Mouse (Mus musculus) adrenal gland, postnatal 4 days (tissue): ENCODE results near the gene Lefty2. TPM values are rescaled to one million over a fixed set of nuclear protein-coding genes. Genes with fewer than 3 reads are reported as not detected.
A peak's percentile ranks its signal among the peaks of the same experiment; 100 is the strongest.

Experiments used
- DNase-seq, 2 experiments: peaks; one replicate each; pipeline ENCODE4 v3.0.0; 2021 to 2022; ENCODE audit warnings: low spot score in 2 of 2, mixed read lengths in 2 of 2
- long read RNA-seq, 2 experiments: library from polyadenylated mRNA; stranded (forward); transcript quantifications; one replicate each; pipeline ENCODE4 v2.0.0; 2021
- total RNA-seq, 2 experiments: library from RNA; stranded (reverse); gene quantifications; 2 replicates each; pipeline ENCODE4 v1.2.3; 2021

The Lefty2 gene
- total RNA-seq, result under 1 TPM; 0.39 to 0.45 TPM
- long read RNA-seq, experiment 1, result 0 reads
- long read RNA-seq, experiment 2, partial matches to known transcripts, result 0 of 1 reads
- long read RNA-seq, experiment 2, other reads (novel, unspliced or antisense), result 0 of 1 reads

DNA sequence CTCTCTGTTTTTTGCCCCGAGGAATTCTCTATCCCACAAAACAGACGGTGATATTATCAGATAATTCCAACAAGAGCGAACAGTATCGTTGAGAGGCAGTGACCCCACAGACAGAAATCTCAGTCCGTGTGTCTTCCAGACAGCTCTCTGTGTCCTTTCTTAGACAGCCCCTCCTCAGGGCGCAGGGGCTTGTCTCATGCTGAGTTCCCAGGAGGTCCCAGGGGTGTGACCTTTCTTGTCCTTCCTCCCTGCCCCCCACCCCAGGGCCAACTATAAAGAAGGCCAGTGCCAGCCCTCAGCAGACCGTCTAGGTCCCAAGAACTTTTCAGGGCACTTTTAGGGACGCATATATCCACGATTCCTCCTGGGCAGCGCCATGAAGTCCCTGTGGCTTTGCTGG is at the start of gene Lefty2:
Gene Lefty2 (plus strand): TSS at position 301 of the 400 bp plus-strand sequence.
- DNase-seq, result no peak

DNA sequence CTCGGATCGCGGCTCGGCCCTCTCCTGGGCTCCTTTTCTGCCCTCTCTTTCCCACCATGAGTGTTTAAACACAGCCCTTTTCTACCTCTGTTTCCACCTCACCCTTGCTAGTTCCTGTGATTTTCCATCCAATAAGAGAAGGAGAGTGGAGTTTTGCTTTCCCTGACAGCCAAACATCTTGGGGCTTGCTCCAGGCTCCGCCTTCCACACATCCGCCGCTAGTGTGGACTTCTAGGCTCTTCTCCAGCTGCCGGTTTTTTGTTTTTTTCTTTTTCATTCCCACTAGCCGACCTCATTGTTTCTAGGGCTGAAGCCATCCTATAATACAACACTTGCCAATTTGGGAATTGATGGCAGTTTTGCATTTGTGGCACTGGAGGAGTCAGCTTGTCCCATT is 44.8 kb upstream of the Lefty2 start:
- peak; percentile 29 to 36 for DNase-seq

DNA sequence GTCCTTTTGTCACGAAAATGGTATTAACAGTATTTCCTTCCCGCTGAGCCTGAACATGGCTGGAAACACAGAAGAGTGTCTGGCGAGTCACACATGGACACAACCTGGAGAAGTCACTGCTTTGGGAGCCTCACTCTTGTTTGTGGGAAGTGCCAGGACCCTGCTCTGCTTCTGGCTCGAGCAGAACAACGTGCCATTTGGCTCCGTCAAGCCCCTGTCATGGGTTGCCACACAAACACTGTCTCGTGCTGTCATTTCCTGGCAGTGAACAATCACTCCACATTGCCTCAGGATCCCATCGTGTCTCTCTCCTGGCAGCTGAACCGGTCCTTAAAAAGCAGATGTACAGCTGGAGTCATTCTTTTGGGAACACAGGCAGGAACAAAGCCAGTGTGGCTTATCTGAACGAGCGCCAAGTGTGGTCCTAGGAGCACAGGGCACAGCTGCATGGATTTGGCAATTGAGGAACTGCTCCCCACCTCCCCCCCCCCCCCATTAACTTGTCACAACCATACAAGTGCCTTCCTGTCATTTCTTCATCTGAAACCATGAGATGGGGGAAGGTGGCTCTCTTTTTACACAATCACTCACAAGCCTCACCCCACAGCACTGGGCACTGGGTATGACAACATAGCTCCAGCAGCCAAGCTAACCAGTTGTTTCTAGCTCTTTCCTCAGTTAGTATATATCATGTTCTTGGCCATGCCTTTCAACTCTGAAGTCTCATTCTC is 44.2 kb upstream of the Lefty2 start:
- no peak for DNase-seq

DNA sequence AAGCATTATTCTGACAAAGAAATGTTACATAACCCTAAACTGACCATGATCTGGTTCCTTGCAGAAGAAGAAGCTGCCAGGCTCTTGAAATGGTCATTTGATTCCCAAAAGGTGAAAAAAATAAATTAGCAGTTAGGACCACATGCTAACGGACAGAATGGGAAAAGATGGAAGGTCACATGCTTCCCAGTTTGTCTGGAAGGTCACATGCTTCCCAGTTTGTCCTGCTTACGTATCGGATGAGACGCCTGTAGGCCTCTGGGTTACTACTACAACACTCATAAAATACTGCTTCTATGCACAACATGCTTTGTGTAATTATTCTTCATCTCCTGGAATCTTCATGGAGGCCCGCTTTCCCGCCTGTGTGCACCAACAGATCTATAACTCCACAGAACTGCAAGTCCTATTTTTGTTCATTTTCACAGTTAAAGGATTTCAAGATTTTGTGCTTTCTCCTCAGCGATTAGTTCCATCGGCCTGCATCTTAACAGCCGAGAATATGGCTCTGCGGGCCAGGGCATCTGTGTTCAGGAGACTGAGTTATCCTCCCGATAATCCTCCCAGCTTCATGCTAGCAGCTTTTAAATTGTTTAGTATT is 43.1 kb upstream of the Lefty2 start:
- no peak for DNase-seq

DNA sequence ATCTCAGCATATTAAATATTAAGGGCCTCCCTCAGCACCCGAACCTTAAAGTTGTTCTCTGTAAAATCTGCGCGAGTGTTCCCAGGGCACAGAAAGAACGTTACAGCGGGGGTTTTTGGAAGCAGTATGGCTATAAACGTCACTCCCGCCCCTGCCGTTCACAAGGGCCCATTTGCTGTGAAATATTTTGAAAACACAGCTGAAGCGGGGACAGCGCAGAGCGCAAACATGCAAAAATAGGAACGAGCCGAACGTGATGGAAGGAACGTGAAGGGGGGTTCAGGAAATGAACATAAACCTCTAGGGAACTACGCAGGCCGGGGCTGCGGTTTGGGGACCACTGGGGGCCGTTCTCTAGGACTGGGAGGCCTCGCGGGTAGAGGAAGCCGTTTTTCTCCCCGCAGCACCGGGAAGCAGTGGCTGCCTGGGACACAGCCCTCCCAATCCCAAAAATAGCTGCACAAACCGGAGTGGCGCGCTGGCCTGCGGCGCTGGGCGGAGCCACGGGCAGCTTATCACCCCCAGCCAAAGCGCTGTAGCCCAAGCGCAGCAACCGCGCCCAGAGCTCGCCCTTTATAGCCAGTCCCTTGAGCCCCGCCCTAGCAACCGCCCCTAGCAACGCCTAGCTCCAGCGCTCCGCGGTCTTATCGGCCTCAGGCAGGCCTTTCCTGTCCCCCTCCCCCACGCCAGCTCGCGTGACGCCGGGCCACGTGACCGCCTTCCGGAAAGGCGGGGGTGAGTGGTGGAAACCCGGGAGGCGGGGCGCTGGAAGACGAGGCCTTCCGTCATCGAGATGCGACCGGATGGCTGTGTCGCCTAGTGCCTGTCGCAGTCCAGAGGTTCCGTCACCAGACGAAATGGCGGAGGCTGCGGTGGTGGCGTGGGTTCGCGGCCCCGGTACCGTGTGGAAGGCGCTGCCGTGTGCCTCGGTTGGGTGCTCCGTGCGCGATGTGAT is 42.3 kb upstream of the Lefty2 start, which contains the start of gene Sde2:
Gene Sde2 (plus strand): TSS at position 812 of the 955 bp plus-strand sequence.
- DNase-seq, result peak; percentile 100

DNA sequence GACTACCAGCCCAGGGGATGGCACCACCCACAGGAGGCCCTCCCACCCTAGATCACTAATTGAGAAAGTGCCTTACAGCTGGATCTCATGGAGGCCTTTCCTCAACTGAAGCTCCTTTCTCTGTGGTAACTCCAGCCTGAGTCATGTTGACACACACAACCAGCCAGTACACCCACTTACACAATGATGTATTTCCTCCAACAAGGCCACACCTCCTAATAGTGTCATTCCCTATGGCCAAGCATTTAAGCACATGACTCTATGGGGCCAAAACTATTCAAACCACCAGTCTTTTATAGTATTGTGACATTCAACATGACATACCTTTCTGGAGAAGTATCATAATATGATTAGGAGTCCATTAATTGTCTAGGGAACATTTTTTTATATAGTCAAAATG is 34.1 kb upstream of the Lefty2 start:
- DNase-seq, result no peak

DNA sequence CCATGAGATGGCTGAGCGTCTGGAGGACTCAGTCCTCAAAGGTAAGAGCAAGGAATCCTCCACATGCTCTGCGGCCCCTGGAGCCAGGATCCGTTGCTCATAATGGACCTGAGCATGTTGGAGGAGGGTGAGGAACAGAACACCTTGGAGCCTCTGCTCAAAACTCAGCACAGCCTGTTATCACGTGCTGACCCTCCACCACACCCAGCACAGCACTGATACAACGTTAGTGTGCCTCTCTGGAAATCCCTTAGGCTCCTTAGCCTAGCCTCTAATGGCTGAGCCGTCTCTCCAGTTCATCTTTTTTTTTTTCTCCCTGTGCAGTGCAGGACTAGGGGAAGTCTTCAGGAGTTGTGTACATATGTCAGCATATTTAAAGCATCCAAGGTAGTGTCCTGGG is 32.9 kb upstream of the Lefty2 start:
- DNase-seq, result no peak

DNA sequence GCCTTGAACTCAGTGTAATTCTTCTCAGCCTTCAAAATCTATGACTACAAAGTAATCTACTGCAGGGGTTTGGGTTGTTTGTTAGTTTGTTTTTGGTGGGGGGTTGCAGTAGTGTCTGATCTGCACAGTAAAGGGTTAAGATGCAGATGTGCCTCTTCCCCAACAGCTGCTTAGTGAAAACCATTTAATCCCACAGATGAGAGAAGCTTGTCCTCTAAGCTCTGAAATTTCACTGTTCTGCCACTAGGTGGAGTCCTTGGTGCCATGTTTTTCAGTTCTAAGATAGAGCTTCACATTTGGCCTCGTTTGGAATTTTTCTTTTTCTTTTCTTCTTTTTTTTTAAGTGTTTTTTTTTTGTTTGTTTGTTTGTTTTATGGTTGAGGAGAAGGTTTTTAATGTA is 29.3 kb upstream of the Lefty2 start:
- no peak for DNase-seq

DNA sequence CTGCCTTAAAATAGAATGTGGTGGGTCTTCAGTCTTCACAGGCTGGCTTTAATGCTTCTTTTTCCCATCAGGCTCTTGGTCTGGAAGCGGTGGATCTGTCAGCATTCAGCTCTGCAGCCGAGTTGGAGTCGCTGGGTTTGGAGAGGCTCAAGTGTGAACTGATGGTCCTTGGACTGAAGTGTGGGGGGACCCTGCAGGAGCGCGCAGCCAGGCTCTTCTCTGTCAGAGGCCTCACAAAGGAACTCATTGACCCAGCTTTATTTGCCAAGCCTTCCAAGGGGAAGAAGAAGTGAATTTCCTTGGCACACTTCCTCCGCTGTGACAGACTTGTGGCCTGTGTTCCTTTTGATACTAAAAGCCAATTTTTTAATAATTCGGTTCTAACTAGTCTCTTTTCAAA is 26.9 kb upstream of the Lefty2 start:
- no peak for DNase-seq

DNA sequence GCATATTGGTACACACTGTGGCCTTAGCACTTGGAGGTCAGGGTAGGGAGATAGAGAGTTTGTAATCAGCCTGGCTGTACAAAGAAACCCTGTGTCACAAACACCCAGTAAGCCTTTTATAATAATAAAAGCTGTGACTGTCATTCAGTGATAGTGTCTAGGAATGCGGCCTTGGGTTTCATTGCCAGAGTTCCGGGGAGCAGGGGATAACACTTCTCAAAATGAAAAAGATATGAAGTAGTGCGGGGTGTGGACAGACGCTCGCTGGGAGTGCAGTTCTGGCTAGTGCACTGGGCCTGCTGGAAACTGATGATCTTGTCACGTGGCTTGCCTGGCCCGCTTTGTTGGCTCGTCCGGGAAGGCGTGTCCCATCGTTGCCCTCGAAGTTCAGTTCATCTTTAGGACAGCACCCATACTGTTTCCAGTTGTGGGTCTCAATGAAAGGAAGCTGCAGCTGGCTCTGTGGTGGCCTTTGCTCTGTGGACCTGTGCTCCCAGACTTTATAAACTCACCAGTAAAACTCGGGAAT is 22.7 kb upstream of the Lefty2 start:
- DNase-seq, result no peak

DNA sequence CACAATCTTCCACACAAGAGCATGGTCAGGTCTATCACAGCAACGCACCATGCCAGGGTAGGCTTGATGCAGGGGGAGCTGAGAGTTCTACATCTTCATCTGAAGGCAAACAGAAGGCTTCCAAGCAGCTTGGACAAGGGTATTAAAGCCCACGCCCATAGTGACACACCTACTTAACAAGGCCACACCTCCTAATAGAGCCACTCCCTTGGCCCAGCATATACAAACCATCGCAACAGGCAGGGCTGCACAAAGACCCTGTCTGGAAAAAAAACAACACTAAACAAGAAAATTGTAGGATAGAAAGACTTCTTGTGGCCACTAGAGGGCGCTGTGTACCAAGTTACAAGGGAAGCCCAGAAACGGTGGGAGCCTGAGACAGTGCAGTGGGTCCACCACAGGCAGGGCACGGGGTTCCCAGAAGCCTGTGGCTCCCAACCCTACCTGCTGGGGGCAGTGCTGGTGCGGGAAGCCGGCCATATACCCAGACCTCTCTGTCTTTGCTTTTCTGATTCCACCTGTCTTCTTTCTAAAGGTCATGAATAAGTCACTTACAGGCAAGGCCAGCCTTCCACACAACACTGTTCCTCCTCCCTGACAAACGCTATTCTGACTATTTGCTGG is 18.9 kb upstream of the Lefty2 start:
- DNase-seq, result no peak

DNA sequence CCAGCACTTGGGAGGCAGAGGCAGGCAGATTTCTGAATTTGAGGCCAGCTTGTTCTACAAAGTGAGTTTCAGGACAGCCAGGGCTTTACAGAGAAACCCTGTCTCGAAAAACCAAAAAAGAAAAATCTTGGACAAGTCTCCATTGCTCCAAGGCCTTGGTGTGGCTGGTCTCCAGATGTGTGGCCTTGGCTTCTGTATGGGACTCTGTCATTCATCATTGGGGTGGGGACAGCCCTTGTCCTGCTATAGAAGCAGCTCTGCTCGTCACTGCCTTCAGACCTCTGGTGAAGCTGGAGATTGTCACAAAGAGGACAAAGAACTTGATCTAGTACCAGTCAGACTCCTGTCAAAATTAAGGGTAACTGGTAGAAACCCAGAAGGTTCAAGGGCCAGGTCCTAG is 18.3 kb upstream of the Lefty2 start:
- DNase-seq, result no peak

DNA sequence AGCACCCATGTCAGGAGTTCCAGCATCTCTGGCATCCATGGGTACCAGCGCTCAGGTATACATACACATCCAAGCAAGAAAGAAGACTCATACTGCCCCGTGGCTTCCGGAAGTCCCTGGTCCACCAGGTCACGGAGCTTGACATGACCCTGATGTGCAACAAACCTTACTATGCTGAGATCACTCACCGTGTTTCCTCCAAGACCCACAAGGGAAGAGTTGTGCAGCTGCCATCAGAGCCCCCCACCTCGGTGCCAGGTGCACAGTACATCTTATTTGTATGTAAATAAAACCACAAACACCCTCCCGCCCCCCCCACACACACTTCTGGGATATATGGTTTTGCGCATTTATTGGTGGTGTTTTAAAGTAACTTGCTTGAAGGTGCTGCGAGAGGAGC is 17.8 kb upstream of the Lefty2 start:
- DNase-seq, result no peak

DNA sequence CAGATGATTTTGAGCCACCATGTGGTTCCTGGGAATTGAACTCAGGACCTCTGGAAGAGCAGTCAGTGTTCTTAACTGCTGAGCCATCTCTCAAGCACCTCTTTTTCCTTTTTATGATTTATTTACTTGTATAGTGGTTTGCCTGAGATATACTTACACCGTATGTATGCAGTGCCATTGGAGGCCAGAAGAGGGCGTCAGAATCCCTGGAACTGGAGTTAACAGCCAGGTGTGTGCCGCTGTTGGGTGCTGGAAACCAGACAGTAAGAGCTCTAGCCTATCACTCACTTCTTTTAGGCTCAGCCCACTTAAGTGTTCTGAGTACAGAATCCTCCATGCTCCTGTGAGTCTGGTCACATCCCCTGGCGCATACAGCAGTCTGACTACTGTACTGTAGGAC is 15.4 kb upstream of the Lefty2 start:
- no peak for DNase-seq

DNA sequence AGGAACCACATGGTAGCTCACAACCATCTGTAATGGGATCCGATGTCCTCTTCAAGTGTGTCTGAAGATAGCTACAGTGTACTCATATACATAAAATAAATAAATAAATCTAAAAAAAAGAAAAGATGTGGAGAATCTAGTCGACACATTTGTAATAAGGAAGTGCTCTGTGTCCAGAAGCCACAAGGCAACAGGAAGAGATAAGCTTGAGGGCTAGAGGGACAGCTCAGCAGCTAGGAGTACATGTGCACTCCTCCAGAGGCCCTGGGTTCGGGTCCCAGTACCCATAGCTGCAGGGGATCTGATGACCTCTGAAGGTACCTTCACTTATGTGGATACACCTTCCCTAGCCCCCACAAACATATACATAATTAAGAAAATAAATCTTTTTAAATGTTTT is 11.1 kb upstream of the Lefty2 start:
- no peak for DNase-seq

DNA sequence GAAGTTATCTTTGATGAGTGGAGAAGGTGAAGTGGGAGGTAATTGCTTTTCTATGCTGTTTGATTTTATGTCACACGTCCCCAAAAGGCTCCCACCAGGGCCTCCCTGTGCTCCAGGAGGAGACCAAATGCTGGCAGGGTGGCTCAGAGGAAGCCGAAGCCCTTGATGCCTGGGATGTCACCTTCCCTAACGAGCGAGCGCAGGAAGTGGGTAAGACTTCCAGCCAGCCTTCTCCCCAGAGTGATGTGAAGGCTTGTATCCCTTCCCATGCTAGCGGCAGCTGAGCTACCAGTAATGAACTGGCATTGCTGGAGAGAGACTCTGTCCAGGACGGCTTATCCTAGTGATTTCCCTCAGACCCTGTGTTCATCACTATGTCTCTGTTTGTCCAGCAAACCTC is 9.2 kb upstream of the Lefty2 start:
- DNase-seq, result no peak

DNA sequence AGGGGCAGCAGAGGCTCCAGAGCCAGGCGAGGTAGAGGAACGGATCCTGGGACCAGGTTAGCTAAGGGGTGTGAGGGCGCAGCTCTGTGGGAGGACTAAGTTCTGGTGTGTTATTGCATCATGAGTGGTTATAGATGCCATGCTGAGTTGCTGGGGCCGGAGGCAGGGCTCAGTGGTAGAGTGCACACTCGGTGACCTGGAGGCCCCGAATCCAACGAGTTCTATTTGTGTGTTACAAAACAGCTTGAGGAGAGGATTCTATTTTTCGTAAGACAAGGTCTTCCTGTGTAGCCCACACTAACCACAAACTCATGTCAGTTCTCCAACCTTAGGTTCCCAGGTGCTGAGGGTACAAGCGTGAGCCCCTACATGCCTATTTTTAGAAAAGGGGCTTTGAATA is 8.4 kb upstream of the Lefty2 start:
- DNase-seq, result no peak

DNA sequence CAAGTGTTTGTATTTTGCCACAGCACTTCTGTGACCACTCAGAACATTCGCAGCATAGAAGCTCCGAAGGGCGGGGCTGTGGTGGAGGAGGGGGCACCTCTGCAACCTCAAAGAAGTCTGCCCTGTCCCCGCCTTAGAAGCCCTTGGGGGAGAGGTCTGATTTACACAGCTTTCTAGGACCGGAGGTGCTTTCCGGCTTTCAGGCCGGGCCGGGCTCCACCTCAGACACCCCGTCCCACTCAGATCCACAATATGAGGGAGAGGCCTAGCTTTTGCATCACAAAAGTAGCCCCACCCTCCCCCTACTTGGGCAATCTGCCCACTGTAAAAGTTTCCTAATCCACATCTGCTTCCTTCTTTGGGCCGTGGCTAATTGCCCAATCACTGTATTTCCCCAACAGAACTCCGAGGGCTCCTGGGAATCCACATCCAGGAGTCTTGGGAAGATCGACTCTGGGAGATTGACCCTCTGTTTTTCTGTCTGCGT is 4.3 kb upstream of the Lefty2 start:
- DNase-seq, result peak; percentile 46 to 69

DNA sequence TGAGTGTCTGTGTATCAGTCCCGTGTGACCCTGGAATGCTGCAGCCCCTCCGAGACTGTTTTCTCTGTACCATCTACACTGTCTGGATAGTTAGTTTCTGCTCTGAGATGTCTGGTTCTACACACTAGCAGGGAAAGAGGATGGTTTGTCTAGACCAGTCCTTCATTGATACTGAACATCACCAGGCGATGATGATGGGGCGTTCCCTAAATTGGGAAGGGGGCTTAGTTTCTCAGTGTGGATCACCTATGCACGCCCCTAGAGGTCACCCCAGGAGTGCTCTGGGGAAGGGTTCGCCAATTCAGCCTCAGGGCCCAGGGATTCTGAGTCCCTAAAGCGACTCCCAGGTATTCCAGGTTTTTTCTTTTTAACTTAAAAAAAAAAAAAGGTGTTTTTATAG is 3.7 kb upstream of the Lefty2 start:
- DNase-seq, result no peak

DNA sequence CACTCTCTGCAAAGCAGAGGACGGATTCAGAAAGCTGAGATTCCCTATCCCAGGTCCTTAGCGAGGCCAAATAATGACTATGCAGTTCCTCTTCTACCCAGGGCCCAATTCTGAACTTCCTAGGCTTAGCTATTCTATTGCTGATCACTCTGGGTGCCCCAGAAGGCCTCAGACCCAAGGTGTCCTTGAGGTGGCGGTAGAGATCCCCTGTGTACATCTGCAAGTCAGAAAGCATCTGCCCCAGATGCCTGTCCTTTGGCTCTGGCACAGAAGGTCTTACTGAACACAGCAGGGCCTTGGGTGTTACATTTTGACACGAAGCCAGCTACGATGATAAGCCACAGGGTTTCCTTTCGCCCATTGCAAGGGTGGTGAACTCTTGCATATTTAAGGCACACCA is 3.1 kb upstream of the Lefty2 start:
- peak in 1 of 2 experiments; percentile 35 for DNase-seq
